Mouse (Mus musculus) heart, postnatal 14 days (tissue): ENCODE measurements around the gene Gm11983. TPM values are rescaled to one million over a fixed set of nuclear protein-coding genes. Genes with fewer than 3 reads are reported as not detected.

Source experiments
- DNase-seq, 2 experiments: peaks; one replicate each; pipeline ENCODE4 v3.0.0; 2021 to 2022
- intact Hi-C: fragments of 180-260 bp; cut with DNase I; formaldehyde crosslinking; loops from one replicate; pipeline ENCODE4 v1.15.1; 2025
- total RNA-seq, 2 experiments: library from RNA; stranded (reverse); gene quantifications; 2 replicates each; pipeline ENCODE4 v1.2.3; 2021

Gm11983 gene
- total RNA-seq, 2 experiments from 2014 or later, result not detected

GRCm38 (mm10) chr11:6790690-6791089 is 46.8 kb downstream of the Gm11983 start:
- peak in 1 of 2 experiments; percentile 15 for DNase-seq
- intact Hi-C loops, result no loop called here

Other genes starting within 250 kb of the Gm11983 start
- gene Nacad, start 231.6 kb downstream of the Gm11983 start, total RNA-seq, result under 1 TPM; 0.62 to 0.73 TPM
- gene Tbrg4, start 211.6 kb downstream of the Gm11983 start, total RNA-seq, result 100 to 1,000 TPM; 100 to 106 TPM
- not detected for gene Wap, start 199.0 kb downstream of the Gm11983 start, total RNA-seq
- gene Ramp3, start 179.1 kb downstream of the Gm11983 start, total RNA-seq, result 1 to 10 TPM; 5.6 to 6.2 TPM
- 1 to 10 TPM; 1.0 to 1.7 TPM for gene Adcy1, start 225.8 kb upstream of the Gm11983 start, total RNA-seq